Mouse (Mus musculus): ENCODE data around the gene Cd180.

The Cd180 gene

GRCm38 (mm10) chr13:102693341-102693801 is at the start of gene Cd180:
Cd180 (plus strand) TSS chr13:102693558.
- CTCF ChIA-PET, result interaction anchor here (0.6 kb wide), 1 partner anchor 30 kb away, joined by 7 read pairs; no protein-coding TSS in a partner anchor

GRCm38 (mm10) chr13:102644344-102644743 is 49.0 kb upstream of the Cd180 start:
- CTCF ChIA-PET, result no interaction called here

GRCm38 (mm10) chr13:102644789-102645551 is 48.4 kb upstream of the Cd180 start:
- CTCF ChIA-PET, result no interaction called here

- CTCF ChIA-PET, result interaction anchor here (0.7 to 0.9 kb wide), 2 partner anchors 118 to 546 kb away, joined by 3 to 31 read pairs; no protein-coding TSS in a partner anchor
Observed at GRCm38 (mm10) chr13:102646271-102646771, 47.0 kb upstream of the Cd180 start.

GRCm38 (mm10) chr13:102647511-102647910 is 45.8 kb upstream of the Cd180 start:
- CTCF ChIA-PET, result interaction anchor here (0.6 kb wide), 1 partner anchor 1215 kb away, joined by 10 read pairs; no protein-coding TSS in a partner anchor

- CTCF ChIA-PET, result no interaction called here
Observed at GRCm38 (mm10) chr13:102652303-102652889, 41.0 kb upstream of the Cd180 start.

- CTCF ChIA-PET, result interaction anchor here (0.6 to 0.8 kb wide), 3 partner anchors 69 to 1734 kb away, joined by 3 to 18 read pairs (median 3); no protein-coding TSS in a partner anchor
Observed at GRCm38 (mm10) chr13:102655071-102655570, 38.2 kb upstream of the Cd180 start.

- CTCF ChIA-PET, result interaction anchor here (0.5 kb wide), 1 partner anchor 75 kb away, joined by 7 read pairs; no protein-coding TSS in a partner anchor
Observed at GRCm38 (mm10) chr13:102656153-102656690, 37.1 kb upstream of the Cd180 start.

- CTCF ChIA-PET, result no interaction called here
Observed at GRCm38 (mm10) chr13:102658223-102658839, 35.0 kb upstream of the Cd180 start.

GRCm38 (mm10) chr13:102664041-102664440 is 29.3 kb upstream of the Cd180 start:
- CTCF ChIA-PET, result no interaction called here

GRCm38 (mm10) chr13:102664843-102665587 is 28.3 kb upstream of the Cd180 start:
- CTCF ChIA-PET, result interaction anchor here (0.7 to 1.2 kb wide), 2 partner anchors 14 to 556 kb away, joined by 4 to 15 read pairs; no protein-coding TSS in a partner anchor

GRCm38 (mm10) chr13:102665588-102666232 is 27.6 kb upstream of the Cd180 start:
- CTCF ChIA-PET, result interaction anchor here (0.7 to 1.2 kb wide), 2 partner anchors 13 to 556 kb away, joined by 4 to 15 read pairs; no protein-coding TSS in a partner anchor

GRCm38 (mm10) chr13:102666233-102666614 is 27.1 kb upstream of the Cd180 start:
- CTCF ChIA-PET, result interaction anchor here (0.7 to 1.2 kb wide), 2 partner anchors 12 to 971 kb away, joined by 4 read pairs; no protein-coding TSS in a partner anchor

- CTCF ChIA-PET, result interaction anchor here (0.7 kb wide), 2 partner anchors 12 to 971 kb away, joined by 3 to 4 read pairs; no protein-coding TSS in a partner anchor
Observed at GRCm38 (mm10) chr13:102666731-102667130, 26.6 kb upstream of the Cd180 start.

- CTCF ChIA-PET, result interaction anchor here (0.7 kb wide), 1 partner anchor 11 kb away, joined by 3 read pairs; no protein-coding TSS in a partner anchor
Observed at GRCm38 (mm10) chr13:102667401-102667800, 26.0 kb upstream of the Cd180 start.

- CTCF ChIA-PET, result no interaction called here
Observed at GRCm38 (mm10) chr13:102667842-102668241, 25.5 kb upstream of the Cd180 start.

- CTCF ChIA-PET, result no interaction called here
Observed at GRCm38 (mm10) chr13:102668933-102669332, 24.4 kb upstream of the Cd180 start.

- CTCF ChIA-PET, result interaction anchor here (0.6 kb wide), 1 partner anchor 974 kb away, joined by 3 read pairs; no protein-coding TSS in a partner anchor
Observed at GRCm38 (mm10) chr13:102669522-102670256, 23.7 kb upstream of the Cd180 start.

- CTCF ChIA-PET, result no interaction called here
Observed at GRCm38 (mm10) chr13:102670503-102670902, 22.9 kb upstream of the Cd180 start.

Data from spleen, embryonic (tissue).